Mouse (Mus musculus) lung, postnatal 10 days (tissue): Measurements from ENCODE around the gene Ppp1r32.

Experiments
- DNase-seq: peaks from one replicate; pipeline ENCODE4 v3.0.0; 2021

The Ppp1r32 gene

DNA sequence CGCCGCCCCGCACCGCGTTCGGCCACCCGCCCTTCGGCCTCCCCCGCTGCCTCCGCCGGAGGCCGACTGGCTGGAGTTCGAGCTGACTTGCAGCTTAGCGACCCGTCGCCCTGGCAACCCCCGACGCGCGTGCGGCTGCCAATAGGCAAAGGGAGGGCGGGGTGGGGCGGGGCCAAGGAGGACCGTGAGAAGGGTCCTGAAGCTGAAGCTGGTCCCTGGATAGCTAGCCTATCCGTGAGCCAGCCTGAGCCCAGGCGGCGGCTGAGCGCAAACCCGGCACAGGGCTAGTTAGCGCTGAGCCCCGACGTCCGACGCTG lies 25.3 kb downstream of the Ppp1r32 start:
- DNase-seq, result peak; percentile 72

DNA sequence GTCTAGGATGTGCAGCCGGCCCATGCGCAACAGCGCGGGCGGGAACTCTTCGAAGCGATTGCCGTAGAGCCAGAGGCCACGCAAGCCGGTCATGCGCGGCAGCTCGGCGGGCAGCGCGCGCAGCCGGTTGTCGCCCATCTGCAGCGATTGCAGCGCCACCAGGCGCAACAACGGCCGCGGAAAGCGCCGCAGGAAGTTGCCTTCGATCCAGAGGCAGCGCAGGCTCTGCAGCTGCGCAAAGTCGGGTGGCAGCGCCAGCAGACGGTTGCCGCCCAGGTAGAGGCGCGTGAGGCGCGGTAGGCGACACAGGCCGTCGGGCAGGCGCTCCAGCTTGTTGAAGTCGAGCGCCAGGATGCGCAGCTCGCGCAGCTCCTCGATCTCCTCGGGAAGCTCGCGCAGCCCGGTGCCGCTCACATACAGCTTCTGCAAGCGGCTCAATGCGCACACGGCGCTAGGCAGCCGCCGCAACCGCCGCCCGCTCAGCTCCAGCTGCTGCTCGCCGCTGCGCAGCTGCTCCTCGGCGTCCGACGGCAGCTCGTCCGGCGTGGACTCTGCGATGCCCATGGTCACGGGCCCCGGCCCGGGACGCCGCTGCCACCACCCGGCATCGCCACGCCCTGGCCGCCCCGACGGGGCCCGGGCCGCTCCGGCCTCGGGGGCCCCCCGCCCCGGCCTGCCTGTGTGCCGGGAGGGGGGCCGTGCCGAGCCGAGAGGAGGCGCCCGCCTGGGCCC lies 25.8 kb downstream of the Ppp1r32 start, which contains the start of gene Lrrc10b:
Gene Lrrc10b (minus strand): TSS at position 722 of the 732 bp plus-strand sequence.
- DNase-seq, result peak; percentile 80

DNA sequence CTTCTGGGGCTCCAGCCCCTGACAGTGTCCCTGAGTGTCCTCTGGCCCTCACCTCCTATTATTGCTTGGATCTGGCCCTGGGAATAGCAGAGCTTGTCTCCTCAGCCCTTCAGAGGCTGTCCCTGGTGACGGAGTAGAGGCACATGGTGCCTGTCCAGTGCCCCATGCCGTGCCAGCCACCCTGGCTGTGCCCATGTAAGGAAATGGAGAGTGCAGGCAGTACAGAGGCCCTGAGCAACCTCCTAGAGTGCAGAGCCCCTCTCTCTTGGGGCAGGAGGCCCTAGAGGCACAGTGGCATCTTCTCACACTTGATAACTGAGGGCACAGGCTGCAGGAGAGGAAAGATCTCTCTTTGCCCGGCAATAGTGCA lies 27.3 kb downstream of the Ppp1r32 start:
- no peak for DNase-seq

DNA sequence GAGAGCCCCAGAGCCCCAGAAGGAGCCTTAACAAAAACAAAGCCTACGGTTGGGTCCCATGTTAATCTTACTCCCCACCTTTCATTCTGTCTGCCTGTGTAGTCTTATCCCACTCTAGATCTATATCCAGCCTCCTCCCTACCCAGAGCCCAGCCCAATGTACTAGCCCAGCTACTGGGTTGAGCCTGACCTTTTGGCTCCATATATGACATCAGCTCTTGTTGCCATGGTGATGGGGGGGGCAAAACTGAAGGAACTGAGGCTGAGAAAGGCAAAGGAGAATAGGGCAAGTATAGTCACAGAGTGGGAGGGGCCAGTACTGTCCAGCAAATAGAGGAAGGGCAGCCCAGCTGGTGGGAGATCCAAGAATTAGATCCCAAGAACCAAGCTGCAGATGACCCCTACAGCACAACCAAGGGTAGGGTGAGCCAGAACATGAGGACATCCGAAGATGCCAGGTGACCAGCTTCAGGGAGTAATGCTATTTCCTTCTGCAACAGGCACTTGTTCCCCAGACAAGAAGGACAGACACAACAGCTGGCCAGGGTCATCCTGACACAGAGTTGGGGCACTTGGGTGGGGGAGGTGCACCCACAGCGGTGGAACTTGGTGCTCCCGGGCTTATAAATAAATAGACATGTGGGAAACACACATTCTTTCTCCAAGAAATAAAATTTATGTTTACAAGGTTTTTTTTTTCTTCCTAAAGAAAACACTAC lies 27.9 kb downstream of the Ppp1r32 start:
- no peak for DNase-seq

DNA sequence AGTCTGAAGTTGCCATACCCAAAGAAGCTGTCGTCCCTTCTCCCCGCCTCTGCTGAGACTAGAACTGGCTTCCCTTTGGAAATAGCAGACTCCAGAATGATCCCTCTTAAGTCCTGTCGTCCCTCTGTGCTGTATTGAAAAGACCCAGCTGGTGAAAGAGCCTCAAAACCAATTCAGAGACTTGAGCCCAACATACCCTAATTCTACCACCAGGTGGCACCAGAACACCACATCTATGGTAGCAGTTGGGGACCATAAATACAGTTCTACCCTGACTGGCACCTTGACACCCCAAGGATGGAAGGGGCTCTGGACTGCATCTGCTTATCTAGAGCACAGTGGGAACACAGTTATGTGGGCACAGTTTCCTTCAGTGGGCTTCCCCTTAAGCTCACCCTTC lies 33.0 kb downstream of the Ppp1r32 start:
- peak; percentile 86 for DNase-seq

DNA sequence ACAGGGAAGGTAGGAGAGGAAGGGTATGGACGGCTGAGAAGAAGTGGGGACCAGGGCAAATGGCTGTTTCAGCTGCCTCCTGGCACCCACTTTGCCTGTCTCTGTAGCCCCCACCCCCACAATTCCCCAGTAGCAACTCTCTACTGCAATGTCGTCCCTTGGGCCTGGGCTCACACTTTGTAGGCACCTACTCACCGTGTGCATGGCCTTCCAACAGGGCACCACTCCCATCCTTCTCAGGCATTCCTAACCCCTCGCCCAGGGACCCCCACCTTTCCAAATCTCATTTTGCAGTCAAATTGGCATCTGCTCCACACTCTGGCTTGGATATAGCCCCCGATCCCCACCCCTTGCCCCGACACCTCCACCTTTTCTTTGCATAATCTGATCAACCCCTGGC lies 33.5 kb downstream of the Ppp1r32 start:
- DNase-seq, result no peak

DNA sequence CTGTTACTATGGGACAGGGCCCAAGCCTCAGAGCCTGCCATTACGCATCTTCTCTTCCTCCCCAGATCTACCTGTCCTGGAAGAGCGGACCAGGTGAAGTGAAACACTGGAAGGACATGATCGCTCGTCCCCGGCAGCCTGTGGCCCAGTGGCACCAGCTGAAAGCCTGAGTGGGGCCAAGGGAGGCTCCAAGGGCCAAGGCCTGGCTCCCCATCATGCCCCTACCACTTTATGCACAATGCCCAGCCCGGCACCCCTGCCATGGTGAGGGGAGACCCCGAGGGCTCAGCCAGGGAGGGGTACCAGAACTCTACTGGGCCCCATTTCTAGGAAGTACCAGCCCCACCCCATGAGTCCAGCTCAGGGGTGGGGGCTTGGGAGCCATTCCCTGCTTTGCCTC lies 34.5 kb downstream of the Ppp1r32 start:
- no peak for DNase-seq

DNA sequence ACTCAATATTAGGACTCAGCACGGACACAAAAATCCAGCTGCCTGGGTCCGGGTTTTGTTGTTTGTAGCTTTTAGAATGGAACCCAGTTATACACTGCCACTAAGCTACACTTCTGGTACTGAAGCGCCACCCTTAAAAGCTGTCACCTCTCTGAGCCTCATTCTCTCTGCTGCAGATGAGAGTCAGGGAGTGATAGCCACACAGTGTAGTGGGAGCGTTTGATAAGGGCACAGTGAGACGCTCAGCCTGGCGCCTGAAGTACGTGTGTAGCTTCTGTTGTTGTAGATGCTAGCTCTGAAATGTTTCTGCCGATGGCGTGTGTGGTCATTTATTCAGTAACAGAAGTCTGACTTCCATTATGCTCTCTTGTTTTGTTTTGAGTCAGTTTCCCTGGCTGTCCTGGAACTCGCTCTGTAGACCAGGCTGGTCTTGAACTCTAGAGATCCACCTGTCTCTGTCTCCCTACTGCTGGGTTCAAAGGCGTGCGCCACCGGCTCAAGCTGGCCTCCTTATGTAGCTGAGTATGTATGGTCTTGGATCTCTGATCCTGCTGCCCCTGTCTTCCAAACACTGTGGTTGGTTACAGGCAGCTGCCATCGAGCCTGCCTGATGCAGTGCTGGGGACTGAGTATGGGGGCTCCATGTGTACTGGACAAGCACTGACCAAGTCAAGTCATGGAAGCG lies 37.9 kb downstream of the Ppp1r32 start:
- no peak for DNase-seq

DNA sequence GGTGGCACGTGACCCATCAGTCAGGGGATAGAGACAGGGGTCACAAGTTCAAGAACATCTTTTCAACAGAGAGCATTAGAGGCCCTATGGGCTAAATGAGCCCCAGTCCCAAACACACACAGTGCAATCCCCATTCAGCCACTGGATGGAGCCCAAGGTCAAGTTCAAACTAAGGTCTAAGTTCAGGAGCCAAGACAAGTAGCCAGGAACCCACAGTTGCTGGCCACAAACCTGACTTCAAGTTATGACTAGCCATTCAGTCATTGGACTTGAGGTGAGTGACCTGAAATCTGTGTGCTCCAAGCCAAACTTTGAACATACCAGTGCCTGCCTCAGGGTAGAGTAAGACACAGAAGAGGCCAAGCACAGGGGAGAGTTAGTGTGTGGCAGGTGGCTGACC lies 45.2 kb downstream of the Ppp1r32 start:
- DNase-seq, result no peak

DNA sequence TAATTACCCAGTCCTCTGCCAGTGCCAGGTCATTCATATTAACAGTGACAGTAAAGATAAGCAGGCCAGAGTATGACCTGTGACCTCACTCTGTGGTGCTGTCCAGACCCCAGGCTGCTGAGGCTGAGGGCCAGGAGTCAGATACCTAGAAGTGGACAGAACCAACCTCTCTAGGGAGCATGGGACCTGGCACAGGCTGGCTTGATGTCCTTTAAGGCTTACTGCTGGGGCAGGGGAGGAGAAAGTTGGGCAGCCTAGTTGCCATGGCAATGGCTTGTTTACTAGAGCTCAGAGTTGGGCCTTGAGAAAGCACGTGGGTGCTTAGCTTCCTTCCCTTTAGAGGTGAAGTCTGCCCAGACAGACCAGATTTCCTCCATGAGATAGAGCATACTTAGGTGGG lies 46.0 kb downstream of the Ppp1r32 start:
- no peak for DNase-seq

DNA sequence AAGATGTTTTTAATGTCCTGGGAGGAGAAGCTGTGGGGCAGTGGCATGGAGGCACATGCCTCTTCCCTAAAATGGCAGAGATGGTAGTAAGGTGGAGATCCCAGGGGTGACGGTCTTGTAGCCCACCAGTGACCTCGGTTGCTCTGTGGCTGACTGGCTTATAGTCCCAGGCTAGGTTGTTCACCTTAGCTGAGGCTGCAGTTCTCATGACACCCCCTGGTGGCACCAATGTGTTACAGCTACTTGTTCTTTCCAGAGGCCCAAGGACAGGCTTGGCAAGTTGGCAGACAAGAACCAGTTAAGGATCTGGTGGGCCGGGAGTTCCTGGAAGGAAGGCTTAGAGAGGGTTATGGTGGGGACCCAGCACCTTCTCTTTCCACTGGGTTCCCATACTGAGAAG lies 46.8 kb downstream of the Ppp1r32 start:
- peak; percentile 78 for DNase-seq

DNA sequence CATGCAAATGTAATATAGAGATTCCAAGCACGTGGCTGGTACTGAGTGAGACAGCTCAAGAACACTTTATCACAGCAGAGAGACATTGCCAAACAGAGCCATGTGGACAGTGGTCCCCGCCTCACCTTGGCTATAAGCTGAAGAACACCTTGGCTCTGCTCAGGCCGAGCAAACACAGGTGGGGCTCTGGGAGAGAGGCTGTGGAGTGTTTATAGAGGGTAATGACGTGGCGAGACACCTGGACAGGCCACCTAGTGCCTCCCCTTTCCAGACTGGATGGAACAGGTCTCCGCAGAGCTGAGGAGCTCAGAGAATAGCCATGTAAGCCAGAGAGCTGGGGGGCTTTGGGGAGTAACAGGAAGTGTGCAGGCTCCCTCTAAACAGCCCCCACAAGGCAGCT lies 47.8 kb downstream of the Ppp1r32 start:
- peak; percentile 61 for DNase-seq

DNA sequence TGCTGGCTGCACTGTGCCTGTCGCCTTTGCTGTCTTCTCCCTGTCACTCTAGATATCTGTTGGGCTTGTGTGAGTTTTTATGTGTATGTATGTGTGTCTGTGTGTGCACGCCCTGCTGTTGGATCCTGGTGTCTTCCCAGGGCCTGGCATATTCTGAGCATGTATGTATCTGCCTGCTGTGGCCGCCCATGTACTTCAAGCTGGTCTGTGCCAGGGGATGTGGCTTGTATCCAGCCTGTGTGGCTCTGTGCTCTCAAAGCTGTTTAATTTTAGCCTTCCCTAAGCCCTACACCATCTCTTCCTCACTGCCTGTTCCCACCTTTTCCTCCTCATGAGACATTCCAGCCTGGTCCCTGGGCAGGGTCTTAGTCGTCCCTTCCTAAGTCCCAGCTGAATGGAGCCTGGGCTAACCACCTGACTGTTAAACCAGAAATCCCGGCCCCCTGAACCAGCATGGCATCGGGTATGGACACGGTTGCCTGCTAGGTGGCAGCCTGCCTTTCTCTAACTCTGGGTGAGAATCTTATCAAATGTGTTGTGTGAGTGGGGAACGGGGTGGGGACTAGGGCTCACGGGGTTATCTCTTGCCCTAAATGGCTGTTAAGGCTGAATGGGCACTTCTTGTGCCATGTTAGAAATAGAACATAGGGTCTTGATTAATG lies 48.7 kb downstream of the Ppp1r32 start:
- no peak for DNase-seq

DNA sequence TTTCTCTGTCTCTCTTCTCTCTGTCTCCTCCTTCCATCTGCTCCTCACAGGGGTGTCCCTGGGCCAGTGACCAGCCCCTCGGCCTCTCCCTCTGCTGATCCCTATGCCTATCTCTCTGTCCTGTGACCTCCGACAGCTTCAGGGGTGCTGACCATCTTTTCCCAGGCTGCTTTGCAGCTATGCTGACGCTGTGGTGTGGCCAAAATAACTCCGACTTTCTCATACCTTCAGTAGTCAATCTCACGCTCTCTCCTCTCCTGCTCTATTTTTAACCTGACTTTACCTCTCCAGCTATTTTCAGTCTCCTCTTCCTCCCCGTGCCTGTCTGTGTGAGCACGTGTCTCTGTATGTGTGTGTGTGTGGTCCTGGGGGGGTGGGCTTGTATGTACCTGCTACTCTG lies 49.5 kb downstream of the Ppp1r32 start:
- no peak for DNase-seq

DNA sequence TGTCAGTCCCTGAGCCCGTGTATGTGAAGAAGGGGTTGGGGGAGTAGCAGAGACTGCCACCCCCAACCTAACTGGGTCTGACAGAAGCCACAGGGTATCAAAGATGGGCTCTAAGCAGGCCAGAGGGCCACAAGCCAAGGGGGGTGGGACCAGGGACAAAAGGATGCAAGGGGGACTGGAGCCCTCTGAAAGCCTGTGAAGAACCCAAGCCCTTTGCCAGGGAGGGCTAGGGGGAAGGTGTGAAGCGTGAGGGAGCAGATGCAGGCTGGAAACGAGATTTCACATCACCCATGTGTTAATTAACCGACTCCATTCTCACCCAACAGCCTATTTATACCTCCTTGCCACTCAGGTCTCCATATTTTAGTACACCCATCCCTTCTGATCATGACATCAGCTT lies 50.9 kb downstream of the Ppp1r32 start:
- DNase-seq, result no peak

DNA sequence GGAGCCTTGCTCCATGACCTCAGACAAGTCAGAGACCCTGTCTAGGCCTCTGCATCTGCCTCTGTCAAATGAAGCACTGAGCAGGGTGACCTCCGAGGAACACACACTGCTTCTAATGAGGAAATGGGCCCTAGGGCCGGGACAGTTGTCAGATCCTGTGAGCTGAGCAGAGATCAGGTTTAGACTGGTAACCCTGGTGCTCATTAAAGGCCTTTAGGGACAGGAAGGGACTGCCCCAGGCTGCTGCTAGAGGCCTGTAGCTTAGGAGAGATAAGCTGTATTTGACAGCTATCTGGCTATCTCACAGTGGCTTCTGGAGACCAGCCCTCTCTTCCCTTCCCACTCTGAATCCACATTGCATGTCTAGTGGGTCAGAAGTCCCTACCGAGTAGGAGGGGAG lies 51.3 kb downstream of the Ppp1r32 start:
- no peak for DNase-seq

DNA sequence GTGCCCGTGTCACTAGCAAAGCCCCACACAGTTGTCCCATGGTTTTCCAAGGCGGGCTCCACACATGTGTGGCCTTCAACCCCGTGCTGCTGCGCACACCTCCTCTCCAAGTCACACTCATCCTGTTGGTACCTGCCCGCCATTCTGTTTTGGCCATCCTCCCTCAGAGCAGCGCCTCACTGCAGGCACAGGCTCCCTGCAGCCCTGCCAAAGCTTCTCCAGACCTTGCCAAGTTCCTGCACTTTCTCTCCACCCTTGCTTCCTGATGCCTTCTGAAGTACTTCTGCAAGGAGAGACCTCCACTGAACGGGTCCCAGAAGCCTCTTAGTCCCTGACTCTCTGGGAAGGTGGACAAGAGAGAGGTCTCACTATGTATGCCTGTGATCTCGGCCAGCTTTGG lies 53.4 kb downstream of the Ppp1r32 start:
- DNase-seq, result no peak

DNA sequence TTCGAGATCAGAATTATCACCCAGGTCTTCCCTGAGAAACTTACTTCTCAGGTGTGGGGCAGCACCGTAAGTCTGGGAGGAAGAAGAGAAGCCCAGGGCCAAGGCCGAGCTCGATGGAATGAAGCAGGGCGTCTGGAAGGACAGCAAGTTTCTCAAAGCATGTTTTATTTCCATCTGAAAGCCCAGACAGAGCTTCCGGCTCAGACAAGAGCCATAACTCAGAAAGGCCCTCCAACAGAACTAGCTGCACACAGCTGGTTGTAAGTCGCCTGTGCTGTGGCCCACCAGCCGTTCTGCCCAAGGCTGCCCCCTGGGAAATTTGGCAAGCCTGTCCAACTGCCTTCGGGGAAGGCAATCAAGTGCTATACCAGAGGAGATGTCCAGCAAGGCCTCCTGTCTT lies 55.3 kb downstream of the Ppp1r32 start:
- DNase-seq, result no peak

DNA sequence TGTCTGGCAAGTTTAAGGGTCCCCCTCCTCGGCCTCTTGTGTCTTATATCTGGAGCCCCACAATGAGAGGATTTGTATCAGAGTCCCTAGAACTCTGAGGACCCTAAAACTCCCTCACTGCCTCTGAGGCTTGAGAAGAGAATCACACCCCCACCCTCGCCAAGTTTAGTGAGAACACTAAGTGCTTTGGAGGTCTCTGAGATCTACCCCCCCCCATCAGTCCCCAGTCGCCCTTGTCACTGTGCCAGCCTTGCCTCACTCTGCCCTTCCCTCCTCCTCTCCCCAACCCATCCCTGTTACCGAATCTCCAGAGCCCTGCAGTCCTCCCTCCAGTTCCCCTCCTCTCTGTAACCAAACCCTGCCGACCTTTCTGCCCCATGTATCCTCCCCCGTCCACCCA lies 55.9 kb downstream of the Ppp1r32 start:
- DNase-seq, result no peak

DNA sequence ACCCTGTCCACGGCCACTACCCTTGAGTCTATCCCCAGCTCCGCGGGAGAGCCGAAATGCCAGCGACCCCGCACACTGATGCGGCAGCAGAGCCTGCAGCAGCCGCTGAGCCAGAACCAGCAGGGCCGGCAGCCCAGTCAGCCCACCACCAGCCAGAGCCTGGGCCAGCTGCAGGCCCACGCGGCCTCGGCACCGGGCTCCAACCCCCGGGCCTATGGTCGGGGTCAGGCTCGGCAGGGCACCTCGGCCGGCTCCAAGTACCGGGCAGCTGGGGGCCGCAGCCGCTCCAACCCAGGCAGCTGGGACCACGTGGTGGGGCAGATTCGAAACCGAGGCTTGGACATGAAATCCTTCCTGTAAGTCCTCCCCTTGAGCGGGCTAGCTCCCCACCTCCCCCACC lies 56.4 kb downstream of the Ppp1r32 start:
- no peak for DNase-seq

DNA sequence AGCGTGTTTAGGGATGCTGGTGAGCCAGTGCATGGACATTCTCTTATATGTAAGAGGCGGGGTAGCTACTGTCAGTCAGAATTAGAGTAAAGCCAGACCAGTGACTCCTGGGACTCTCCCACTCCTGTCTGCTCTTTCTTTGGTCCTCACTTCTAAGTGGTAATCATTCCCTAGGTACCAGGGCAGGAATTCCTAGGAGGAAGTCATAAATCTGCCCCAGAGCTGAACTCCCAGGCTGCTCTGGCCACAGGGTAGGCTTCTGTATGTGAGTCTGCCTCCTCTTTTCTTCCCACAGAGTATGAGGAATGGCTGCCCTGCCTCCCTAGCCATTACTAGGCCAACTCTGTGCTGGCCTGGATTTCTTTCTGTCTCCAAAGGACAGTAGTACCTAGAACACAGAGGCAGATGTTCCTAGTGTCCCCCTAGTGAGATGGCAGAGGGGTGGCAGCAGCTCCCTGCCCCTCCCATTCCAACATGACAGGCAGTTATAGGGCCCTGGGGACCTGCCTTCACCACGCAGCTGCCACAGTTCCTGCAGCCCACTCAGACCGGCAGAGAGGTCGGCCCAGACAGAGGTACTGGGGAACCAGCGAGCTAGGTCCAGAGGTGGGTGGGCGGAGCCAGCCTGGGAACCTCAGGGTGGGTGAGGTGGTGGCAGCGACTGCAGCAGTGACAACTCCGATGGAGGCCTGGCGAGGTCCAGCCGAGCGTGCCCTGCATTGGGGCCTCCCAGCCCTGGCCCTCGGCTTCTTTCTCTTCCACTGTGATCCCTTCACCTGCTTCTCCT lies 57.1 kb downstream of the Ppp1r32 start:
- DNase-seq, result no peak

DNA sequence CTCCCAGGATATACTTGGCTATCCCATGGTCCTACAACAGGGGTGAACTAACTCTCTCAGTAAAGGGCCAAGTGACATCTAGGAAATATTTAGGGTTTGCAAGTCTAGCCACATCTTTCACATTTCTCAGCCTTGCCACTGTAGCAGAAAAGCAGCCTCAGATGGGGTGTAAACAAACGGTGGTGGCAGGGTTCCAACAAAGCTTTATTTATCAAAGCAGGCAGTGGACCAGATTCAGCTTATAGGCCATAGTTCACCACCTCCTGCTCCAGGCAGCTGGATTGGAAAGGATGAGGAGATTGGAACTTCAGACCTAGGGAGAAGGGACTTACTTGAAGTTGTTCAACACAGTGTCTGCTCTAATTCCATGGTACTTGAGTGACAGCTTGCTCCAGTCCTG lies 58.0 kb downstream of the Ppp1r32 start:
- peak; percentile 55 for DNase-seq
